Mouse (Mus musculus): ENCODE measurements around the gene Hist1h2bk.

Hist1h2bk gene

GRCm38 (mm10) chr13:22035267-22036148, at the start of gene Hist1h2bk, which contains the start of gene Hist1h2ah:
Gene Hist1h2bk, plus strand, starts transcription at chr13:22035870.
Gene Hist1h2ah, minus strand, starts transcription at chr13:22035568.
- peak; percentile 88 to 92 for DNase-seq (ENCODE audit: low spot score in 2 of 2)

DNA sequence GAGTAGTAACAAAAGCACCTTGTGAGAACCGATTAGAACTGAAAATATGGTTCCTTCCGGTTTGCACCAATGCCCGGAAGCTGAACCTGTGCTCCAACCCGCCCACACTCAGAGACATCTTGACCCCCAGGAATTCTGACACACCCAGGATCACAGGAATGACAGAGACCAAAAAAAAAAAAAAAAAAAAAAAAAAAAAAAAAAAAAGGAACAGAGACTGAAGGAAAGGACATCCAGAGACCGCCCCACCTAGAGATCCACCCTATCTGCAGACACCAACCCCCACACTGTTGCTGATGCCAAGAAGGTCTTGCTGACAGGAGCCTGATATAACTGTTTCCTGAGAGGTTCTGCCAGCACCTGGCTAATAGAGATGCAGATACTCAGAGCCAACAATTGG, 43.1 kb upstream of the Hist1h2bk start:
- DNase-seq (ENCODE audit: low spot score in 2 of 2): no peak

DNA sequence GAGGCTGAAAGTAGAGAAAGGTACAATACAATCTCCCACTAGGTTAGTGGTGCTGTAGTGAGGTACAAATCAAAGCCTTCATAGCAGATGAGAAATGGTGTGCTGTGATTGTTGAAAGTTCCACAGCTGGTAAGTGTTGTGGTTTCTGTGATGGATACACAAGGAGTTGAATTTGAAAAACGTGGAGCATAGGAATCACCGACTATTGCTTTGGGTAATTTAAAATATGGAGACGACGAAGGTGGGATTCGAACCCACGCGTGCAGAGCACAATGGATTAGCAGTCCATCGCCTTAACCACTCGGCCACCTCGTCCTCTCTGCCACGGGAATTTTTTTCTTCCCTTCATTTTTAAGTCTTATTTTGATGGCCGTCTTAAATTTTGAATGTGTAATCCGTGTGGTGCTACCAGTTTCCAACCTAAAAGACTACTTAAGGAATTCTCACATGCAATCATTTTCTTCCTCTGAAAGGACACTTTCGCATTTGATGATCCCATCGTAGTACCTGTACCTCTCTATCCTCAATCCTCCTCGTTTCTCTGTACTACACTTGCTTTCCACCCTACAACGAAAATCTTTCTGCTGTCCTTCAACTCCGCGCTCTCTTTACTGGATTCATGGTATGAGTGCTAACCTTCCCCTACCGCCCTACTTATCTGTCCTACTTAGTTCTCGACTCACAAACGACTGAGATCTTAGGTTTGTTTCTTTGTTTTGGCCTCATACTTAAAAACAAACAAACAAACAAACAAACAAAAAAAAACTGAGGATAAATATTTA, 41.5 kb upstream of the Hist1h2bk start:
- peak; percentile 53 to 62 for DNase-seq (ENCODE audit: low spot score in 2 of 2)

- DNase-seq (ENCODE audit: low spot score in 2 of 2): no peak
Measured at GRCm38 (mm10) chr13:21994896-21995295, 40.8 kb upstream of the Hist1h2bk start.

DNA sequence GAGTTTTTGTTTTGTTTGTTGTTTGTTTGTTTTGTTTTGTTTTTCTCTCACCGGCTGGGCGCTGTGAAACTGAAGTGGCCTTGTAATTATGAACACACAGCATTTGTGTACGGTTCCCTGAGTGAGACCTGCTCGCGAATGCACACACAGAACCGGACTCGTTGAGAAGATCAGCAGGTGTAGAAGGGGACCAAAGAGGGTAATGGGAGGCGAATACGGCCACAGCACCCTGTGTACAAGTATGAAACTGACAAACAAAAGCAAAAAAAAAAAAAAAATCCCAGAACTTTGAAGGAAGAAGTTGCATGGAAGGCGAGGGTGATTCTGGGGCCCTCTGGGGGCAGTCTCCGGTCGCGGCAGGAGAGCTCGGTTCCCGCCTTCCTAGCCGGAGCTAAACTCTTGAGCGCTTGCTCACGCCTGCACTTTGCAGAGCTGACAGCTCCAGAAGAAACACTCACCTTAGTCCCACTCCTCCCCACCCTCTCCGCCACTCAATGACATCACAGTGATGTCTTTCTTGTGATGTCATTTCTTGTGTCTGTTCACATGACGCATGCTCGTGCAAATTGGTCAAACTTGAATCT, 40.2 kb upstream of the Hist1h2bk start:
- no peak for DNase-seq (ENCODE audit: low spot score in 2 of 2)

DNA sequence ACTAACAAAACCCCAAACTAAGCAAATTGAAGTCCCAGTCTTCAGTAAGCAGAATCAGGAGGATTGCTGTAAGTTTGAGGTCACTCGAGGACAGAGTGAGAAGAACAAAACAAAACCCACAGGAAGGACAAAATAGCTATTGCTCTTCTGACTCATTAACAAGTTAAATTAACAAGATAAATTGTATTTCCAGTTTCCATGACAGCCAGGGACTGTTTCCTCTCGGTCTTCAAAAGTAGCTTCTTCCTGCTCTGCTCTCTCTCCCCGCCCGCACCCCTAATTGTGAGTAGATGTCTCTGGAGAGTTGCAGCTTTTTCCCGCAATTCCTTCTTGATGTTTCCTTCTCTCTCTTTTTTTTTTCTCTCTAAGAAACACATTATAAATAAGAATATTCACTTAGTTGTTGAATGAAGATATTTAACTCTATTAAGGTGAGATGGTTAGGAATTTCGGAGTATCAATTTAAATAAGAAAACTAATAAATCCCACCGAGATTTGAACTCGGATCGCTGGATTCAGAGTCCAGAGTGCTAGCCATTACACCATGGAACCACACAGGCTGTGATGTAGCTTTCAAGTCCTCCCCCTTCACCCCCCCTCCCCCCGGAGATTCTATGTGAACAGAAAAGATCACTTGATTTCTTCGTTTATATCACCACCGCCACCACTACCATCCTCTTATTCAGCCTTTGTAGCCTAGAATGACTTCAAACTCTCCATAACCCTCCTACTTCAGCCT, 39.4 kb upstream of the Hist1h2bk start:
- no peak for DNase-seq (ENCODE audit: low spot score in 2 of 2)

- no peak for DNase-seq (ENCODE audit: low spot score in 2 of 2)
Measured at GRCm38 (mm10) chr13:21996840-21997185, 38.9 kb upstream of the Hist1h2bk start.

DNA sequence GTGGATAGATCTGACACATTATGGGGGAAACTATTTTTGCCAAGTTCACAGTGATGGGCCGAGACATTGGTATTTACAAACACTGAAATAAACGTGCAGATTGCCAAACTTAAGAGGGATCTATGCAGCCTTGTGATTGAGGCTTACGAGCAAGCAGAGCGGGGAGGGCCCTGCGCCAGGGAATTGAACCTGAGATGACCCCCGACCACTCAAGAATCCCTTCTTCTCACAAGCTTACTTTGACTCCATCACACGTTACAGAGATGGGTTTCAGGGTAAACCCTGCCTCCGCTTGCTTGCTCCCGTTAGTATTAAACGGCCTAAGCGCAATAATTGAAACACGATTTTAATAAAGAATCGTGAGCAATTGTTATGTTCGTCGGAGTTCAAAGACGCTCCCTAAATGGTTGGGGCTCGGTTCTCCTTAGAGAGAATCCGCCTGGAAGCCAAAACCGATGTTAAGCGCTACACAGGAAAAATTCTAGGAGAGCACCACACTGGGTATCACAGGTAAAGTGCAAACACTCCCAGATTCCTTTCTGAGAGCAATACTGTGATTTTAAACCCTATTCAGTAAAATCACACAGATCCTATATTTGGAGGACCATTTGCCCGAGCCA, 38.4 kb upstream of the Hist1h2bk start:
- no peak for DNase-seq (ENCODE audit: low spot score in 2 of 2)

GRCm38 (mm10) chr13:21997821-21998220, 37.8 kb upstream of the Hist1h2bk start:
- DNase-seq (ENCODE audit: low spot score in 2 of 2): no peak

DNA sequence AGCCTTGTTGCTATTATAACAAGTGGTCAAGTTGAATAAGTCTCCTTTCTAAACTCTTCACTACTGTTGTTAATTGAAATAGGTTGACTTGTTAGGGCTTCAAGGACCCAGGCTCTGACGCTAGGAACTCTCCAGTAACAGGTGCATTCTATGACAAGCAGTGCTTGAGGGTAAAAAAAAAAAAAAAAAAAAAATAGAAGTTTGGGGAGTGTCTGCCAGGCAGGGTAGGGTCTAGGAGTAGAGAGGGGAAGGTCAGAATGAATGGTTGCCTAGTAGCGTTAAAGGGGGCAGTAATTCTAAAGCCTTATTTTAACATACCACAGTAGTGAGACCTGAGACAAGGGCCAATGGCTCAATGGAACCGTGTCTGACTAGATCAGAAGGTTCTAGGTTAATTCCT, 37.3 kb upstream of the Hist1h2bk start:
- DNase-seq (ENCODE audit: low spot score in 2 of 2): no peak

GRCm38 (mm10) chr13:21999147-21999546, 36.5 kb upstream of the Hist1h2bk start:
- no peak for DNase-seq (ENCODE audit: low spot score in 2 of 2)

- DNase-seq (ENCODE audit: low spot score in 2 of 2): no peak
Measured at GRCm38 (mm10) chr13:22001346-22001745, 34.3 kb upstream of the Hist1h2bk start.

GRCm38 (mm10) chr13:22001823-22002222, 33.8 kb upstream of the Hist1h2bk start:
- DNase-seq (ENCODE audit: low spot score in 2 of 2): no peak

- no peak for DNase-seq (ENCODE audit: low spot score in 2 of 2)
Measured at GRCm38 (mm10) chr13:22005605-22006333, 29.9 kb upstream of the Hist1h2bk start.

- no peak for DNase-seq (ENCODE audit: low spot score in 2 of 2)
Measured at GRCm38 (mm10) chr13:22006334-22007120, 29.1 kb upstream of the Hist1h2bk start.

DNA sequence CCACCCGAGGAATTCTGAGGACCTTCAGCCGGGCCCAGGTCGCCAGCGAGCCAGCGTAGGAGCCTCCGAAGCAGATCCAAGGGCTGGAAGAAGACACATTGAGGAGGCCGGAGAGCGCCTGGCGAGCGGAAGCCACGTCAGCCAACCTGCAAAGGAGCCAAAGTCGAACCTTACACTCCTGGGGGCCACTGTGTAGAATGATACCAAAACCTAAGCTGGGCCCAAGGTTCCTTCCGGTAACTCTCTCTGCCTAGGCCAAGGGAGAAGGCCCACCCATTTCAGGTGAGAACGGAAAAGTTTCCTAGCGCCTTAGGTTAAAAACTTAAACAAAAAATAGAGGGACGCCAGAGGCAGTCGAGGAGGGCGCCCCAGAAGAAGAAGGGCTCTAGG, 28.6 kb upstream of the Hist1h2bk start:
- DNase-seq (ENCODE audit: low spot score in 2 of 2): no peak

DNA sequence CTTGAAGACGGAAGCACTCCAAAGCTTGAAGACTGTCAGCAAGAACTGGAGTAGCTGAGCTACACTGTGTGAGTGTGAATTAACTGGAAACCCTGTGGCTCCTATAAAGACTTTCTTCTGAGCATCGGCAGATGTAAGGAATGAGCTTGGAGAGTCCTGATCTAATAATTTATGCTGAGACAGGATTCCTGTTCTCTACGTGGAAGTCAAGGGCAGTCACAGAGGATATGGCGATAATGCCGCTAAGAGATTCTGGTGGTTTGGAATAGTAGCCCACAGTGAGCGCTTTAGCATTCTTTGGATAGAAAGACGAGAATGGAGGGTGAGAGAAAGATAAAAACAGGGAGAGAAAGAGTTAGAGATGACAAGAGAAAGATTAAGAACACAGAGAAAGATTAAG, 27.8 kb upstream of the Hist1h2bk start:
- no peak for DNase-seq (ENCODE audit: low spot score in 2 of 2)

GRCm38 (mm10) chr13:22008707-22009106, 27.0 kb upstream of the Hist1h2bk start:
- DNase-seq (ENCODE audit: low spot score in 2 of 2): no peak

- DNase-seq (ENCODE audit: low spot score in 2 of 2): no peak
Measured at GRCm38 (mm10) chr13:22009642-22010041, 26.0 kb upstream of the Hist1h2bk start, which contains the start of gene Prss16. Gene Prss16, minus strand, starts transcription at chr13:22009742.

- DNase-seq (ENCODE audit: low spot score in 2 of 2): no peak
Measured at GRCm38 (mm10) chr13:22013716-22014115, 22.0 kb upstream of the Hist1h2bk start.
